Comparison of ENCODE assay signal across 8 mouse cellular contexts in the genomic region with DNA sequence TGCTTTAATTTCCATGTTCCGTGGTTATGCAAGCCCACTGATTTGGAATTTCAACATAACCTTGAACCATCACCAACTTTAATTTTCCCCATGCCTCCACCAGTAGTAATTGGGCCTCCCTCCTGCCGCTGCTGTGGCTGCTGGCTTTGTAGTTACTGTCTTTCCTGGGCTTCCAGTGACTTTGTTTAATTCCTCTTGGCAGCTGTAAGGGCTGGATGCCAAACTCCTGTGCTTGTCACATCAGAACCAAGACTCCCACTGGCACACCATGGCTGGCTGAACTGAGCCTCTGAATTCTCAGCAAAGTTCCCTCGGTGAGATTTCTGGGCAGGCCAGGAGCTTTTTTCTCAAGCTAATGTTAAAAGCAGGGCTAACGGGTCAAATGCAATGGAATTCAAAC.
DNase-seq lines count a peak whose midpoint lies in the region; ATAC-seq and TF ChIP-seq lines count a peak whose summit lies in the region.

No protein-coding gene starts in this region.

- H3K4me1 ChIP-seq in forebrain, embryonic 11.5 days (replicated peaks; ENCODE audit: control insufficient read depth, insufficient read depth, low read length) = peaks cover 3% of the 10 kb centered on the region; the same call in 1 of the 2 replicates
- H3K4me1 ChIP-seq in forebrain, embryonic 12.5 days = peaks cover 13% of the 10 kb centered on the region
- no peaks in the 10 kb centered on the region for H3K4me1 ChIP-seq in stomach, postnatal 0 days (replicated peaks; ENCODE audit: control insufficient read depth, insufficient read depth)

- no peak overlapping the region for H3K4me2 ChIP-seq in forebrain, embryonic 11.5 days (ENCODE audit: low read depth, low read length, severe bottlenecking)
- no peak overlapping the region for H3K4me2 ChIP-seq in forebrain, embryonic 12.5 days
- H3K4me2 ChIP-seq in stomach, postnatal 0 days (replicated peaks; ENCODE audit: low read depth) = no peak overlapping the region

- TF ChIP-seq EP300 in stomach, postnatal 0 days (optimal IDR thresholded peaks at IDR 0.05) = no peak

- 38% methylated on average over 4 of the region's 4 CpGs for WGBS in forebrain, embryonic 11.5 days
- 28% methylated on average over 4 of the region's 4 CpGs for WGBS in forebrain, embryonic 12.5 days
- WGBS in stomach, postnatal 0 days = 36% methylated on average over 4 of the region's 4 CpGs

- no peak overlapping the region for H3K27ac ChIP-seq in forebrain, embryonic 11.5 days (ENCODE audit: low read depth, low read length)
- H3K27ac ChIP-seq in forebrain, embryonic 12.5 days = no peak overlapping the region
- no peak overlapping the region for H3K27ac ChIP-seq in stomach, postnatal 0 days (replicated peaks)

- H3K36me3 ChIP-seq in forebrain, embryonic 11.5 days (ENCODE audit: control insufficient read depth, insufficient read depth, low read length) = no peaks in the 10 kb centered on the region
- H3K36me3 ChIP-seq in forebrain, embryonic 12.5 days (replicated peaks) = no peaks in the 10 kb centered on the region
- H3K36me3 ChIP-seq in stomach, postnatal 0 days (ENCODE audit: control insufficient read depth, insufficient read depth, low read length) = no peaks in the 10 kb centered on the region

- no peaks in the 10 kb centered on the region for H3K27me3 ChIP-seq in forebrain, embryonic 11.5 days (ENCODE audit: control insufficient read depth, insufficient read depth, low read length)
- 0 out of 2 replicates have a peak, but pooled peaks cover 2% of the 10 kb centered on the region for H3K27me3 ChIP-seq in forebrain, embryonic 12.5 days
- H3K27me3 ChIP-seq in stomach, postnatal 0 days (ENCODE audit: control insufficient read depth, insufficient read depth, low read length) = no peaks in the 10 kb centered on the region

- no peak for DNase-seq in forebrain, embryonic 11.5 days (ENCODE audit: low spot score)
- peak; percentile 87 for DNase-seq in left cerebral cortex, postnatal 4 days
- DNase-seq in left cerebral cortex, adult 9 months (ENCODE audit: low spot score in 2 of 2) = no peak
- peak; percentile 61 for DNase-seq in gastrocnemius, postnatal 25 days
- peak; percentile 75 for DNase-seq in retina, embryonic 14.5 days (ENCODE audit: low spot score)
- no peak for DNase-seq in stomach, postnatal 0 days (ENCODE audit: low spot score)
- no peak for DNase-seq in spleen, postnatal 4 days (ENCODE audit: low spot score in 2 of 2)

- no peak for TF ChIP-seq CTCF in stomach, postnatal 0 days (IDR thresholded peaks at IDR 0.05; ENCODE audit: low read depth)

- H3K4me3 ChIP-seq in forebrain, embryonic 11.5 days (ENCODE audit: low read depth, low read length) = no peak overlapping the region
- no peak overlapping the region for H3K4me3 ChIP-seq in forebrain, embryonic 12.5 days (replicated peaks)
- no peak overlapping the region for H3K4me3 ChIP-seq in stomach, postnatal 0 days (ENCODE audit: low read depth, low read length)

- intact Hi-C loops in left cerebral cortex, postnatal 4 days (cut with DNase I) = no loop called here

- ATAC-seq in forebrain, embryonic 11.5 days (replicated peaks; ENCODE audit: low FRiP score) = peak; percentile 33; the same call in 1 of the 2 replicates
- no peak; the same call in 1 of the 2 replicates for ATAC-seq in forebrain, embryonic 12.5 days (ENCODE audit: low FRiP score)
- no peak for ATAC-seq in stomach, postnatal 0 days (ENCODE audit: low FRiP score, low TSS enrichment)

- no peaks in the 10 kb centered on the region for H3K9me3 ChIP-seq in forebrain, embryonic 11.5 days (ENCODE audit: control insufficient read depth, low read length)
- no peaks in the 10 kb centered on the region for H3K9me3 ChIP-seq in forebrain, embryonic 12.5 days
- no peaks in the 10 kb centered on the region for H3K9me3 ChIP-seq in stomach, postnatal 0 days (ENCODE audit: control insufficient read depth, low read length)

- no peak overlapping the region for H3K9ac ChIP-seq in forebrain, embryonic 11.5 days (ENCODE audit: low read length)
- no peak overlapping the region for H3K9ac ChIP-seq in forebrain, embryonic 12.5 days
- no peak overlapping the region for H3K9ac ChIP-seq in stomach, postnatal 0 days (ENCODE audit: low read length)

Comparison
In these comparisons a context has a peak if more than half of its experiments do, and no peak if none do; other contexts are left out.
1. DNase-seq: peak in left cerebral cortex, postnatal 4 days (single experiment), gastrocnemius, postnatal 25 days (single experiment) and retina, embryonic 14.5 days (single experiment); none in forebrain, embryonic 11.5 days (single experiment), left cerebral cortex, adult 9 months (0 of 2), stomach, postnatal 0 days (single experiment) and spleen, postnatal 4 days (0 of 2).